Mouse (Mus musculus) forebrain, postnatal 0 days (tissue): ENCODE results near the gene Il9. TPM values are rescaled to one million over a fixed set of nuclear protein-coding genes. Genes with fewer than 3 reads are reported as not detected.
A peak's percentile ranks its signal among the peaks of the same experiment; 100 is the strongest.

Experiments used
- ATAC-seq: fragments of 200-750 bp; cut with Nextera tagmentation; 2 replicates; pipeline ENCODE4 v1.8.0; 2017; ENCODE audit warnings: mild to moderate bottlenecking, moderate library complexity
- DNase-seq: peaks from one replicate; pipeline ENCODE4 v3.0.0-alpha.2; 2015
- H3K27ac ChIP-seq: fragments of 300-500 bp; sonication (generic); 2 replicates; pipeline ENCODE4 v1.5.1; 2014; ENCODE audit warnings: low read depth, mild to moderate bottlenecking, antibody characterized with exemption, low read length, moderate library complexity, mixed read lengths
- H3K27me3 ChIP-seq: fragments of 300-500 bp; sonication (generic); 2 replicates; pipeline ENCODE4 v1.6.1; 2014; ENCODE audit warnings: mild to moderate bottlenecking, low read length, mixed read lengths; ENCODE audit not compliant: insufficient read depth
- H3K36me3 ChIP-seq: fragments of 300-500 bp; sonication (generic); 2 replicates; pipeline ENCODE4 v1.6.1; 2014; ENCODE audit warnings: mild to moderate bottlenecking, moderate library complexity; ENCODE audit not compliant: insufficient read depth
- H3K4me1 ChIP-seq: fragments of 300-500 bp; sonication (generic); 2 replicates; pipeline ENCODE4 v1.6.1; 2014; ENCODE audit warnings: antibody characterized with exemption; ENCODE audit not compliant: insufficient read depth
- H3K4me2 ChIP-seq: fragments of 300-500 bp; sonication (generic); 2 replicates; pipeline ENCODE4 v1.6.1; 2014; ENCODE audit warnings: low read depth, mild to moderate bottlenecking, moderate library complexity
- H3K4me3 ChIP-seq: fragments of 300-500 bp; sonication (generic); 2 replicates; pipeline ENCODE4 v1.5.1; 2014; ENCODE audit warnings: low read depth, low read length, mixed read lengths
- H3K9ac ChIP-seq: fragments of 300-500 bp; sonication (generic); 2 replicates; pipeline ENCODE4 v1.6.1; 2014; ENCODE audit warnings: mild to moderate bottlenecking
- H3K9me3 ChIP-seq: fragments of 300-500 bp; sonication (generic); 2 replicates; pipeline ENCODE4 v1.6.1; 2016; ENCODE audit warnings: low read length
- CTCF ChIP-seq: sonication (generic); IDR thresholded peaks from 2 replicates; pipeline ENCODE4 v1.5.1; 2016; ENCODE audit warnings: antibody characterized with exemption, control low read depth, low read depth
- WGBS: fragments of 180-500 bp; shearing (Covaris S2); extraction: QIAGEN DNeasy Blood & Tissue Kit; methylation state at CpG from one replicate; pipeline ENCODE4 v1.1.7; 2014; 5-methylcytosine and 5-hydroxymethylcytosine counted together
- polyA plus RNA-seq: library from polyadenylated mRNA; unstranded; fragments of >200 nt; fragmentation: Nextera tagmentation; extraction: Ambion mirVana; gene quantifications from 2 replicates; pipeline ENCODE4 v1.2.1, GENCODE M21; 2015
- total RNA-seq: library from RNA; depleted of rRNA; stranded (reverse); fragments of >200 nt; gene quantifications from 2 replicates; pipeline ENCODE4 v1.2.3, GENCODE M21; 2014; rRNA removed

The Il9 gene
- total RNA-seq: not detected in 2 replicates
- polyA plus RNA-seq: not detected in 2 replicates

DNA sequence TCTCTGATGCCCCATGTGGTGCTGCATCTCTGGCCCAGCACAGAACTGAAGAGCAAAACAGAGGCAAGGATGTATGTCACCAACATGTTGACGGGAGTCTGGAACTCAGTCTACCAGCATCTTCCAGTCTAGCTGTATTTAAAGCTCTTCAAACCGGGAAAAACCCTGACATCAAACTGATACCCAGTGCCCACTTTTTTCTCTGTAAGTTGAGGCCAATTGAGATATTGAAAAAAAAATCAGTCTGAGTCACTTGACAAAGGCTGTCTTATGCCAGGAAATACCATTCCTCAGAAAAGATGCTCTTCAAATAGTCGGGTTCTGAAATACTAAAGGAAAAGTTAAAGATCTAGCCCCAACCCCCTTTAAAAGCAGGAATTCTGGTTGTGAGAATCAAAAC, at the start of gene Il9:
TSS of gene Il9 (minus strand) at position 101 of the 400 bp plus-strand sequence.
- DNase-seq: no peak
- no peaks in the 10 kb centered on the region for H3K27me3 ChIP-seq
- TF ChIP-seq CTCF: no peak
- H3K4me1 ChIP-seq: 0 out of 2 replicates have a peak, but pooled peaks cover 2% of the 10 kb centered on the region
- no peaks in the 10 kb centered on the region for H3K9me3 ChIP-seq
- H3K4me2 ChIP-seq: no peak within 1 kb of the TSS
- ATAC-seq: no peak
- no peaks in the 10 kb centered on the region for H3K36me3 ChIP-seq
- 87% methylated on average over 3 of the region's 3 CpGs for WGBS
- no peak within 1 kb of the TSS for H3K4me3 ChIP-seq
- H3K27ac ChIP-seq: no peak within 1 kb of the TSS
- no peak within 1 kb of the TSS for H3K9ac ChIP-seq

DNA sequence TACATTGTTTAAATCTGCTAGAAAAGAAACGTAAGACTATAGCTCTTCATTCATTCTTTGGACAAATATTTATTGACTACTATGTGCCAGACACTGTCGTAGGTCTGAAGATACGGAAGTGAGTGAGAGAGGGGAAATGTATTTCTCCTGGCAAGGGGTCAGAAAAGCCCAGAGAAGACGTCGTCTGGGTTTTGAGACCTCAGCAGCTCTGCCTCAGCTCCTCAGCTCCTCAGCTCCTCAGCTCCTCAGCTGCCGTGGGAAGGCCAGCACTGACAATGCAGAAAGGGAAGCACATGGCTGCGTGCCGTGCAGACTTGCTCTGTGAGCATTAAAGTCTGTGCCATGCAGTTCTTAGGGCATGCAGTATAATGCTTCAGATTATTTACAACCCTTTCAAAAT, 47.6 kb upstream of the Il9 start:
- no peak overlapping the region for H3K4me3 ChIP-seq
- no peak for ATAC-seq
- no peak overlapping the region for H3K27ac ChIP-seq
- no peak overlapping the region for H3K9ac ChIP-seq
- H3K9me3 ChIP-seq: peaks cover 2% of the 10 kb centered on the region; the same call in 1 of the 2 replicates
- 67% methylated on average over 8 of the region's 8 CpGs for WGBS
- no peak for TF ChIP-seq CTCF
- DNase-seq: no peak
- no peaks in the 10 kb centered on the region for H3K27me3 ChIP-seq
- H3K4me1 ChIP-seq: no peaks in the 10 kb centered on the region
- no peak overlapping the region for H3K4me2 ChIP-seq
- no peaks in the 10 kb centered on the region for H3K36me3 ChIP-seq

DNA sequence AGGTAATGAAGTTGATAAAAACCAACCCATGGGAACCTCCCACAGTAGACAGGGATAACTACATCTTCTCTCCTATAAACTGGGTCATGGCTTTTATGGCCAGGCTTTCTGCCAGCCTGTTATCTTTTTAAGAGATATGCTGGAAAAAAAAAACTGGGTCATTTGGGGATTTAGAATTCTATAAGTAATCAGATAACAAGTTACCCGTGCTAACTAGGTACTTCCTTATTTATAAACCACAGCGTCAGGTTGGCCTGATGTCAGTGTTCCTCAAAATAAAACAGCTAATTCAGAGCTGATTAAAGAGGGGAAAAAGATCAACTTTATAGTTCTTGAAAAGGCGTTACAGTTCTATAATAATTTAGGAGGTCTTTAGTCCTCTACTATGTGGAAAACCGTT, 47.0 kb upstream of the Il9 start:
- Histone ChIP-seq H3K36me3 (no peaks in the 10 kb centered on the region), H3K4me3 (no peak overlapping the region), H3K9me3 (no peaks in the 10 kb centered on the region), H3K27me3 (no peaks in the 10 kb centered on the region), H3K4me1 (no peaks in the 10 kb centered on the region), H3K4me2 (no peak overlapping the region), H3K27ac (no peak overlapping the region), H3K9ac (no peak overlapping the region)
- no peak for TF ChIP-seq CTCF
- ATAC-seq (no peak), DNase-seq (no peak)
- 77% methylated on average over 4 of the region's 4 CpGs for WGBS

DNA sequence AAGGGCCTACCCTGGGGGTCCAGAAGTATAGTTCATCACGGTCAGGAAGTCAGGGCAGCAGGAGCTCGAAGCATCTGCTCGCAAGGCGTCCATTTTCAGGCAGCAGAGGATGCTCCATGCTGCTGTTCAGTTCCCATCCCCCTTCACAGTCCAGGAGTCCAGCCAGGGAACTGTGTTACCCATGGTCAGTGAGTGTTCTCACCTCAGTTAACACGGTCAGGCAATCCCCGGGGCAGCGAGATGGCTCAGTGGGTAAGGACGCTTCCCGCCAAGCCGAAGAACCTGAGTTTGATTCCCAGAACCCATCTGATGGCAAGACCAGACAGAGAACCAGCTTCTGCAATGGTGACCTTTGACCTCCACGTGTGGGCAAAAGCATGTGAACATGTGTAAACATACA, 46.2 kb upstream of the Il9 start:
- H3K4me1 ChIP-seq: no peaks in the 10 kb centered on the region
- H3K9me3 ChIP-seq: no peaks in the 10 kb centered on the region
- DNase-seq (no peak), ATAC-seq (no peak)
- no peaks in the 10 kb centered on the region for H3K36me3 ChIP-seq
- WGBS: 93% methylated on average over 11 of the region's 11 CpGs
- H3K27ac ChIP-seq: no peak overlapping the region
- no peak overlapping the region for H3K4me3 ChIP-seq
- no peak overlapping the region for H3K9ac ChIP-seq
- H3K4me2 ChIP-seq: no peak overlapping the region
- no peak for TF ChIP-seq CTCF
- H3K27me3 ChIP-seq: no peaks in the 10 kb centered on the region

DNA sequence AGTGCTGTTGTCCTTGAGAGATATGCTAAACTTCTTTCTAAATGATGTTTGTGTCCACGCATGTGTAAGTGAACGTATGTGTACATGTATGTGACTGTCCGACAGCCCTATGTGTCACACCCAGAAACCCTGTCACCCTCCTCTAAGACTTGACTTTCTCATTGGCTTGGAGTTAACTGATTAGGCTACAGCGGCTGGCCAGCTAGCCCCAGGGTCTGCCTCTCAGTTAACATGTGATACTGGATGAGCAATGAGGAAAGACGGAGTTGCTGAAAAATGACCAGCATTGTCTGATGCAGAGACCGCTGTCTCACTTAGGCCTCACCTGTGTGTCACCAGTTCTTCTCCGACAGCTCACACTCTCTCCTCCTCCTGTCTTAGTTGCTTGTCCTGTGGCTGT, 45.8 kb upstream of the Il9 start:
- H3K27me3 ChIP-seq: no peaks in the 10 kb centered on the region
- DNase-seq (no peak), ATAC-seq (no peak)
- no peaks in the 10 kb centered on the region for H3K4me1 ChIP-seq
- WGBS: 94% methylated on average over 7 of the region's 7 CpGs
- no peaks in the 10 kb centered on the region for H3K9me3 ChIP-seq
- H3K9ac ChIP-seq: no peak overlapping the region
- H3K4me3 ChIP-seq: no peak overlapping the region
- no peak overlapping the region for H3K27ac ChIP-seq
- H3K36me3 ChIP-seq: no peaks in the 10 kb centered on the region
- no peak overlapping the region for H3K4me2 ChIP-seq
- no peak for TF ChIP-seq CTCF

DNA sequence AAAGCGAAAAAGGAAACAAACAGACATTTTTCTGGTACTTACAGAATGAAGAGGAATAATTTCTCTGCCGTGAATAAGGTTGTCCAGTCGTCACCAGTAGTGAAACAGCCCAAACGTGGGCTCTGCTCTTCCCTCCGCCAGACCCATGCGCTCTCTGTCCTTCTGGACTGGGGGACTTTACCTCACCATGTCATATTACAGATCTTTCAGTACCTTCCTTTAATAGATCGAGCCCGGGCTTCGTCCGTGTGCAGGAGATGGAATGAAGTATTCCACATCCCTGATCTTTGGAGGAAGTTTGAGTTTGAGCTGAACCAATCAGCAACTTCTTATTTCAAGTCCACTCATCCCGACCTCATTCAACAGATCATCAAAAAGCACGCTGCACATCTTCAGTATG, 44.8 kb upstream of the Il9 start:
- no peak for ATAC-seq
- Histone ChIP-seq H3K36me3 (no peaks in the 10 kb centered on the region), H3K27ac (no peak overlapping the region), H3K27me3 (no peaks in the 10 kb centered on the region), H3K4me3 (no peak overlapping the region), H3K9me3 (no peaks in the 10 kb centered on the region), H3K4me2 (no peak overlapping the region), H3K4me1 (no peaks in the 10 kb centered on the region), H3K9ac (no peak overlapping the region)
- DNase-seq: no peak
- WGBS: 82% methylated on average over 12 of the region's 12 CpGs
- no peak for TF ChIP-seq CTCF

DNA sequence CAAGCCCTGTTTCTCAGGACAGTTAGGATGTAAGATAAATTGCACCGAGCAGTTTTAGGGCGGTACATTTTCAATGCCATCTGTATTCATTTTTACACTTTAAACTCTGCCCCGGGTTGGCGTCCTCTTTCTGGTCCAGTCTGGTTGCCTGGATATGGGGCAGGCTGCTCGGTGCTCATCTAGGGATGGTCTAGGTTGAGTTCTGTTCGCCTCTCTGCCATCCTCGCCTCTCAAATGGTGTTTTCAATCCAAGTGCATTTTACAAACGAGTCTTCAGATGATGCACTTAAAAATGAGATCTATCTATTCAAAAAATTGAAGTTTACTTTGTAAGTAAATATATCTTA, 40.7 kb upstream of the Il9 start:
- 3% methylated on average over 8 of the region's 8 CpGs for WGBS
- 0 out of 2 replicates have a peak overlapping the region, but pooled peaks have one; percentile 46 for H3K27ac ChIP-seq
- no peaks in the 10 kb centered on the region for H3K9me3 ChIP-seq
- no peak for DNase-seq
- peak overlapping the region; percentile 71 for H3K4me2 ChIP-seq
- TF ChIP-seq CTCF: no peak
- ATAC-seq: peak; percentile 35; the same call in 1 of the 2 replicates
- peak overlapping the region; percentile 64 for H3K4me3 ChIP-seq
- H3K4me1 ChIP-seq: no peaks in the 10 kb centered on the region
- no peaks in the 10 kb centered on the region for H3K36me3 ChIP-seq
- no peaks in the 10 kb centered on the region for H3K27me3 ChIP-seq
- H3K9ac ChIP-seq: peak overlapping the region; percentile 62
